Mouse (Mus musculus) v-Abl transformed pro-B cells (cell line): ENCODE measurements around the gene 2410004P03Rik.

ENCODE experiments used
- in situ Hi-C, 2 experiments: fragments of 400-800 bp; cut with MboI; formaldehyde crosslinking; loops; one replicate each; pipeline ENCODE4 v1.15.1; 2025; ENCODE audit not compliant: unreplicated experiment in 2 of 2

The 2410004P03Rik gene

GRCm38 (mm10) chr12:16977120-16977519, 34.4 kb downstream of the 2410004P03Rik start:
- in situ Hi-C loops: loop anchor here in 1 of 2 experiments (25.0 kb wide), 1 partner anchor 540 kb away; no protein-coding TSS in a partner anchor

GRCm38 (mm10) chr12:16966811-16967210, 44.7 kb downstream of the 2410004P03Rik start:
- in situ Hi-C loops: no loop called here

GRCm38 (mm10) chr12:16963354-16963753, 48.2 kb downstream of the 2410004P03Rik start:
- in situ Hi-C loops: no loop called here

GRCm38 (mm10) chr12:16958851-16959250, 52.7 kb downstream of the 2410004P03Rik start:
- in situ Hi-C loops: no loop called here
